Comparison of ENCODE assay signal across 25 mouse cellular contexts in genomic region chr6:72914087-72914749, GRCm38 (mm10). TPM values are rescaled to one million over a fixed set of nuclear protein-coding genes. Genes with fewer than 3 reads are reported as not detected.
DNase-seq lines count a peak whose midpoint lies in the region; ATAC-seq and TF ChIP-seq lines count a peak whose summit lies in the region.
"Had no signal": no experiment of that assay in that cellular context is flagged by ENCODE, and none has a peak within 500 bp of the region (broad histone marks: within the 10 kb centered on the region; RNA-seq: fewer than 3 reads in every experiment).

No protein-coding gene starts in this region.

- H3K4me3 ChIP-seq in intestine, postnatal 0 days (ENCODE audit: low read depth, low read length), result no peak overlapping the region
- H3K4me3 ChIP-seq in intestine, embryonic 16.5 days (ENCODE audit: low read length), result no peak overlapping the region
- H3K4me3 ChIP-seq: embryonic facial prominence, embryonic 15.5 days; erythroblast, embryonic 14.5 days; forebrain, embryonic 10.5 days; forebrain, embryonic 15.5 days; heart, embryonic 10.5 days; hindbrain, embryonic 12.5 days had no signal

- no peaks in the 10 kb centered on the region for H3K27me3 ChIP-seq in intestine, postnatal 0 days (replicated peaks; ENCODE audit: control insufficient read depth, insufficient read depth, low read length)
- H3K27me3 ChIP-seq in intestine, embryonic 16.5 days (replicated peaks; ENCODE audit: control insufficient read depth, insufficient read depth, low read length), result no peaks in the 10 kb centered on the region
- H3K27me3 ChIP-seq: embryonic facial prominence, embryonic 15.5 days; forebrain, embryonic 15.5 days; hindbrain, embryonic 12.5 days had no signal

- no peak overlapping the region for H3K27ac ChIP-seq in intestine, postnatal 0 days (ENCODE audit: low read depth, low read length)
- H3K27ac ChIP-seq in intestine, embryonic 16.5 days (ENCODE audit: low read length), result no peak overlapping the region
- H3K27ac ChIP-seq: embryonic facial prominence, embryonic 15.5 days; forebrain, embryonic 10.5 days; forebrain, embryonic 15.5 days; heart, embryonic 10.5 days; hindbrain, embryonic 12.5 days had no signal

- H3K9ac ChIP-seq in intestine, postnatal 0 days (ENCODE audit: low read depth, low read length), result no peak overlapping the region
- no peak overlapping the region for H3K9ac ChIP-seq in intestine, embryonic 16.5 days (ENCODE audit: low read depth, low read length)
- H3K9ac ChIP-seq: embryonic facial prominence, embryonic 15.5 days; forebrain, embryonic 15.5 days; hindbrain, embryonic 12.5 days had no signal

- whole genome bisulfite sequencing in intestine, postnatal 0 days, result 76% methylated on average over 6 of the region's 6 CpGs
- WGBS in intestine, embryonic 16.5 days, result 79% methylated on average over 6 of the region's 6 CpGs

- DNase-seq in A20 (ENCODE audit: low read depth, low spot score), result peak; percentile 29
- DNase-seq in ES-CJ7 (ENCODE audit: low read depth, low spot score), result peak; percentile 58
- DNase-seq in naive thymus-derived CD4-positive, alpha-beta T cell, adult 2 months (ENCODE audit: low read depth), result peak; percentile 26
- no peak for DNase-seq in right cerebral cortex, postnatal 14 days
- DNase-seq in kidney, adult 9 months, result no peak
- no peak for DNase-seq in embryo, embryonic 10 days (ENCODE audit: low spot score)
- DNase-seq: adrenal gland, adult 2 months; adrenal gland, postnatal 25 days; B cell, adult 2 months; cerebellum, adult 18-20 months; cerebellum, adult 9-11 months; embryo, embryonic 11 days; gastrocnemius, postnatal 10 days; heart, adult 18-20 months; heart, postnatal 10 days; heart, postnatal 4 days; kidney, adult 2 months had no signal

- ATAC-seq in intestine, postnatal 0 days, result no peak
- no peak for ATAC-seq in intestine, embryonic 16.5 days
- ATAC-seq: forebrain, embryonic 15.5 days had no signal

- no peak overlapping the region for H3K4me2 ChIP-seq in intestine, postnatal 0 days (replicated peaks; ENCODE audit: low read depth)
- H3K4me2 ChIP-seq in intestine, embryonic 16.5 days (ENCODE audit: low read depth, low read length), result no peak overlapping the region
- H3K4me2 ChIP-seq: embryonic facial prominence, embryonic 15.5 days; forebrain, embryonic 15.5 days; hindbrain, embryonic 12.5 days had no signal

- TF ChIP-seq CTCF in intestine, postnatal 0 days (IDR thresholded peaks at IDR 0.05; ENCODE audit: low read depth), result 0 out of 2 replicates have a peak, but pooled peaks have one; percentile 9

- no peaks in the 10 kb centered on the region for H3K9me3 ChIP-seq in intestine, postnatal 0 days (ENCODE audit: control insufficient read depth)
- no peaks in the 10 kb centered on the region; the same call in 1 of the 2 replicates for H3K9me3 ChIP-seq in intestine, embryonic 16.5 days (ENCODE audit: control insufficient read depth, low read length)
- H3K9me3 ChIP-seq: embryonic facial prominence, embryonic 15.5 days; forebrain, embryonic 10.5 days; forebrain, embryonic 15.5 days; heart, embryonic 10.5 days; hindbrain, embryonic 12.5 days had no signal

- no peaks in the 10 kb centered on the region for H3K4me1 ChIP-seq in intestine, postnatal 0 days (replicated peaks; ENCODE audit: control insufficient read depth, insufficient read depth, low read length)
- H3K4me1 ChIP-seq in intestine, embryonic 16.5 days (ENCODE audit: control insufficient read depth, insufficient read depth, low read length), result no peaks in the 10 kb centered on the region
- H3K4me1 ChIP-seq: embryonic facial prominence, embryonic 15.5 days; forebrain, embryonic 10.5 days; forebrain, embryonic 15.5 days; heart, embryonic 10.5 days; hindbrain, embryonic 12.5 days had no signal

- H3K36me3 ChIP-seq in intestine, postnatal 0 days (ENCODE audit: control insufficient read depth, insufficient read depth), result no peaks in the 10 kb centered on the region
- H3K36me3 ChIP-seq in intestine, embryonic 16.5 days (ENCODE audit: control insufficient read depth, insufficient read depth, low read length), result no peaks in the 10 kb centered on the region
- H3K36me3 ChIP-seq: embryonic facial prominence, embryonic 15.5 days; forebrain, embryonic 10.5 days; forebrain, embryonic 15.5 days; heart, embryonic 10.5 days; hindbrain, embryonic 12.5 days had no signal

RNA-seq across cellular contexts. Expression of gene Kcmf1, which starts 14.4 kb away (rescaled TPM):
- polyA plus RNA-seq in intestine, postnatal 0 days (2015; fragmentation: Nextera tagmentation; extraction: Ambion mirVana), result 43.4 and 45.2 TPM in 2 replicates
- polyA plus RNA-seq in intestine, embryonic 16.5 days (2015; fragmentation: Nextera tagmentation; extraction: Ambion mirVana), result 23.8 and 24.6 TPM in 2 replicates

RNA-seq across cellular contexts. Expression of gene Tmsb10, which starts 44.3 kb away (rescaled TPM):
- polyA plus RNA-seq in intestine, postnatal 0 days (2015; fragmentation: Nextera tagmentation; extraction: Ambion mirVana), result 3,149 and 3,323 TPM in 2 replicates
- polyA plus RNA-seq in intestine, embryonic 16.5 days (2015; fragmentation: Nextera tagmentation; extraction: Ambion mirVana), result 1,797 and 1,804 TPM in 2 replicates

Comparison
In these comparisons a context has a peak if more than half of its experiments do, and no peak if none do; other contexts are left out.
1. DNase-seq: peak in A20 (single experiment), ES-CJ7 (single experiment) and naive thymus-derived CD4-positive, alpha-beta T cell, adult 2 months (single experiment); none in right cerebral cortex, postnatal 14 days (single experiment), kidney, adult 9 months (single experiment) and embryo, embryonic 10 days (single experiment).